Mouse (Mus musculus): ENCODE results near the gene Sema3f.

Sema3f gene

GRCm38 (mm10) chr9:107714221-107714952 is 4.1 kb upstream of the Sema3f start:
- DNase-seq, result no peak

DNA sequence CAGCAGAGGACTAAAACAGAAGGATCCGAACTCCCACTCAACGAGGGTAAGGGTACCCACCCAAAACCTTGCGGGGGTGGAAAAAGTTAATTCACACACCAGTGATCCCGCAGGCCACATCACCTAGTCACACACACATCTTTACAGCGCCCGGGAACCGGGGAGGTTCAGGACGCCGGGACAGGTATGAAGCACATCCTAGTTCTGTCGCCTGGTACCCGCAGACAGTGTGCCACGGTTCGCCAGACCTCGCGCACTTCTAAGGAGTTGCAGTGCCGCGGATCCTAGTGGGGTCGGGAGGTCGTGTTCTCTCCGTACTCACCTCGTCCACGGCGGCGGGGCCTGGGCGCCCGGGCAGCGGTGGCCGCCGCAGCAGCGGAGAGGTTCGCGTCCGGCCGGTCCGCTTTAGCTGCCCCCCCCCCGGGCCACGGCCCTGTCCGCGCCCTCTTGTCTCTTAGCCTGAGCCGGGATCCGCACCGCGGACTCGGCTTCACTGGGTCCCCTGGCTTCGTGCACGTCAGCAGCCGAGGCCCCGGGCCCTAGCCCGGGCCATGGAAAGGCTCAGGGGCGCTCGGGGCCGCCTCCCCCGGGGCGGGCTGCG is 1.1 kb downstream of the Sema3f start:
- no peak for DNase-seq

DNA sequence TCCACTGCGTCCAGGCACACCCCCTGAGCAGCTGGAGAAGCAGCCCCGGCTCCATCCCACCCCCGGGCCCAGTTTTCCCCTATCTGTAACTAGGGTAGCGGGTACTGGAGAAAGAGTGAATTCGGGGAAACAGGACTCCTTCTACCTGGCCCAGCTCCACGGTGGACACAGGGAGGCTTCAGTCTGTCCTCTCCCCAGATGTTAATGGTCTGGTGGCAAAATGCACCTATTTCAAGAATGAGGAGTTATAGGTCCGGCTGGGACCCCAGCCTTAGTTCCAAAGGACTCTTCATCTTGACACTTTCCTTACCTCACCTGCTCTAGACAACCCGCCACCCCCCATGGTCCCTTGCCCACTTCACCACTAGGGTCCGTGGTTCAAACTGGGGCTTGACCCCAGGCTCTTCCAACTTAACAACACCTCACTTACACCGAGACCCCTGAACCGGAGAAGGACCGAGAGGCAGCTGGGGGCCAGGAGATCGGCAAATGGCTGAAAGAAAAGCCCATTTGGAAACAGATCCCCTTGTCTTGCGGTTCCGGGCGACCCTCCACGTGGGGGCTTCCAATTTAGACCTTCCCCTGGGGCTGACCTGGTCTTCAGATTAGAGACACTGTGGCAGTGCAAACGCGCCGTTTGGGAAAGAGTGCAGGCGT is 1.7 kb downstream of the Sema3f start:
- DNase-seq, result no peak

DNA sequence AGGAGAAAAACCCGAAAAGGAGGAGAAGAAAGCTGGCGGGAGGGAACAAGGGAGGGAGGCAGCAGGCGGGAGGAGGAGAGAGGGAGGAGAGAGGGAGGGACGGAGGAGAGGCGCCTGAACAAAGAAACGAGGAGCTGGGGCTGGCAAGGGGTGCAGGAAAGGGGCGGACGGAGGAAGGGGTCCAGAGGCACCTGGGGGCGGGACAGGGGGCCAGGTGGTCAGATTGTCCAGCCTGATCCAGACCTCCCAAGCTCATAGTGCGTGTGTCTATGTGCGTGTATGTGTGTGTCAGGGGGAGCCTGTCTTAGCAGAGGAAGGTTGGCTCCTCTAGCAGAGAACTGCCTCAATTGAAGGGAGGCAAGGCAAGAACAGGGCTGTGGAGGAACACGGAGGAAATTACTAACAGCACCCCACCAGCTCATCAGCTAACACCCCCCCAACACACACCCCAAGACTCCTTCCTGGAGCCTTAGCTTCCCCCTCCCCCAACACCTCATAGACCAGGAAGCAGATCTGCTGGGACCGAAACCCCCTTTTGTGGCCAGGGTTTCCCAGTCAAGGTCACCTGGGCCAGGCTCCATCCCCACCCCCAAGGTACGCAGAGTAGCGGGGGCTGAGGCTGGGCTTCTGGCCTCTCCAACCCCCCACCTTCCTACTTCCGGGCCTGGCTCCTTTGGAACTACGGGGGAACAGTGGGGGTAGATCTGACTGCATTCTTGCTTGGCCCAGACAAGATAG is 2.4 kb downstream of the Sema3f start:
- DNase-seq, result no peak

DNA sequence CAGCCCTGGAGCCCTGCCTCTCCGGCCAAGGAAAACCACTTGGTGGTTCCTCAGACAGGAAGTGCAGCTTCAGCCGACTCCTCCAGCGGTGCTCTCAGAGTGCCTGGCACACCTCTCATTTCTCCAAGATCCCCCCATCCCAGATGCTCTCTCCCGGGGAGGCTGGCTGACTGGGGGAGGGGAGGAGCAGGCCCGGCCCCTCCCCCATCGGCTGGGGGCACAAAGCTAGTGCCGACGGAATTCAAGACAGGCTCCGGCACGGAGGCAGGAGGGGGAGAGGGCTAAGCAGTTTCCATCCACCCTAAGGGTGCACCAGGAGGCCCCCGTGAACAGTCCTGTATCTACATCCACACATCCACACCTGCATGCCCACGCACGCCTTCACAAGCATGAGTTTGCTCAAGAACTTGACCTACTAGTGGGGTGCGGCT is 3.5 kb downstream of the Sema3f start:
- DNase-seq, result no peak

DNA sequence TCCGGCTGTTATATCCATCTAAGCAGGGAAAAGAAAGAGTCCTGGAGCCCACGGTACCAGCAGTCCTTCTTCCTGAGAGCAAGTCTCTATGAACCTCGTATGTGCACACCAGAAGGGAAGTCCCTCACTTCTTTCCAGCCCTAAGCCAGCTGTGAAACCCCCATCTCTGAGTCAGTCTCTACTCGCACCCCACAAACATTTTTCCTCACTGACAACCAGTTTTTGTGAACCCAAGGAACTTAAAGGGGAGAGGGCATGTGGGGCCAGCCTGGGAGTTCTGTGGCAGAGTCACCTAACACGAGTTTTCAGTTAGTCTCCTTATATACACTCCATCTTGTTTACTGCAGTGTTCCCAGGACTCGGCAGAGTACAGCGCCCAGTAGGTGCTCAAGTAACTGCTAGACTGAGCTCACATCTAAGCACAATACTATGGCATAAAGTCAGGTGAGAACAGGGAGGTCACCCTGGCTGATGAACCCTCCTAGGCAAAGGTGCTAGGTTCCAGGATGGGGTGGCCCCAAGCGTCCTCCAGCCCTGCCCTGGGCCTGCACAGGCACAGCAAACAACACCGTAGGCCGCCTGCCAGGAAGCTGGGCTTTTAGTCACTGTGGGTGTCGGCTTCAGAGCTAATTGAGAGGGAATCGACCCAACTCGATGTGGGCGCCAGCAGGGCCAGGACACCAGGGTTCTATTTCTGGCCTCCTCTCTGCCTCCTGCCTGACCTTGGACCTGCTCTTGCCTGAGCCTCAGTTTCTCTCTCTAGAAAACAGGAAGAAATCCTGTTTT is 6.7 kb downstream of the Sema3f start:
- peak; percentile 67 for DNase-seq

GRCm38 (mm10) chr9:107702606-107703185 is 7.6 kb downstream of the Sema3f start:
- peak; percentile 71 for DNase-seq

DNA sequence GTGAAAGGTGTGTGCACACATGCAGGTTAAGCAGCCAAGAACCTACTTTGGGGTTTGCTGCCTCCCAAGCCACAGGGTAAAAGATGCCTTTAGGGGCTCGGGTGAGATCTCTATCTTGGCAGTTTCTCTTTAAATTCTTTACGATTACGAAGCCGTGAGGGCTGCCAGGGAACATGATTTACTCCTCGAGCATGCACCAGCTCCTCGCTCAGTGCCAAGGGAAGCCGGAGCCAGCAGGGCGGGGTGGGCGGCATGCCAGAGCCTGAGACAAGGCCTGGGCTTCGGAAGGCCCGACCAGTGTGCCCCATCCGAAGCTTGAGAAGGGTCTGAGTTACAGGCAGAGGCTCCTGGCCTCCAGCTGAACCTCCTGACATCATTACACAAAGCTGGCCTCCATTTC is 8.7 kb downstream of the Sema3f start:
- DNase-seq, result peak; percentile 92

DNA sequence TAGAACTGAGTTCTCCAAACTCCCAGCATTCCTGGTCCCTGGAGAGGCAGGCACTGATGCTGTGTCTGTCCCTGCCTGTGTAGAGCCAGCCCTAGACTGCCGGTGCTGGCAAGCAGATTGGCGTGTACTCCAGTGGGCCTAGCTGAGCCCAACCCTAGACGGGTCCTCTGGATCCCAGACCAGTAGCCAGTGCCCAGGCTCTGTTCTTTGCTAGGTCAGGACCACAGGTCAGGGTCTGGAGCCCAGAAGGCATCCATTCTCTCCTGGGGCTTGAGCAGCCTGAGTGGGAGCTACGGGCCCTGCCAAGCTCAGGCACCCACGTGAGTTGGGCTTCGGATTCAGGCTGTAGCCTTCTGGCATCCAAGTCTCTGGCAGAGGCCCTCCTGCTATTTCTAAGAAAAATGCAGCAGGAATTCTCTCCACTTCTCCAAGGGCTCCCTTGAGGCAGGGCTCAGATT is 10.1 kb downstream of the Sema3f start:
- DNase-seq, result no peak

GRCm38 (mm10) chr9:107699376-107699980 is 10.8 kb downstream of the Sema3f start:
- no peak for DNase-seq

GRCm38 (mm10) chr9:107698611-107699190 is 11.6 kb downstream of the Sema3f start:
- no peak for DNase-seq

DNA sequence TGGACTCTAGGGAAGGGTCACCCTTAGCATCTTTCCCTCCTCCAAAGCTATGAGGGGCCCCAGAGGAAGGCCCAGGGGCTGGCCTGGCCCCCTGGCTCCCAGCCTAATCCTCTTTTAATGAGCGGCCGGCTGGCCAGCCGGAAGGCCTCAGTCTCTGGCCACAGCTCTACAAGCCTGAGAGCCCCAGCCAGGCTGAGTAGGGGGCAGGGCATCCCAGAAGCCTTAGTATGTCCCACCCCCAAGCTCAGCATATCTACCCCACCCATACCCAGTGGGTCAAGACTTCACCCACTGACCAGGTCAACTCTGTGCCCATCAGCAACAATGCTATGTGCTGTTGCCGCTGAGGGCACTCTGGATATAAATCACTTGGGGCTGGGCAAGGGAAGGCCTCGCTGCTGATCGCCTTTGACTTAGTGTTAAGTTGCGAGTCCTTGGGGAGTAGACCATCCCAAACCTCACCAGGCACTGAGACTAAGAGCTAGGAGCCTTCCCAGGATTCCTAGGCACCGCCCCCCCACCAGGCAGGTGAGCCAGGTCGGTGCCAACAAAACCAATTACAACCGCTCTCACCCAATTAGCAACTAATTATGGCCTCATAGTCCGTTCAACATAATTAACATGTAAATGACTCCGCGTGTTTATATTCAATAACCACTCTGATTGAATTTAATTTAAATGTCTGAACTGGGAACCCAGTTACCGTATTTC is 12.3 kb downstream of the Sema3f start:
- no peak for DNase-seq

DNA sequence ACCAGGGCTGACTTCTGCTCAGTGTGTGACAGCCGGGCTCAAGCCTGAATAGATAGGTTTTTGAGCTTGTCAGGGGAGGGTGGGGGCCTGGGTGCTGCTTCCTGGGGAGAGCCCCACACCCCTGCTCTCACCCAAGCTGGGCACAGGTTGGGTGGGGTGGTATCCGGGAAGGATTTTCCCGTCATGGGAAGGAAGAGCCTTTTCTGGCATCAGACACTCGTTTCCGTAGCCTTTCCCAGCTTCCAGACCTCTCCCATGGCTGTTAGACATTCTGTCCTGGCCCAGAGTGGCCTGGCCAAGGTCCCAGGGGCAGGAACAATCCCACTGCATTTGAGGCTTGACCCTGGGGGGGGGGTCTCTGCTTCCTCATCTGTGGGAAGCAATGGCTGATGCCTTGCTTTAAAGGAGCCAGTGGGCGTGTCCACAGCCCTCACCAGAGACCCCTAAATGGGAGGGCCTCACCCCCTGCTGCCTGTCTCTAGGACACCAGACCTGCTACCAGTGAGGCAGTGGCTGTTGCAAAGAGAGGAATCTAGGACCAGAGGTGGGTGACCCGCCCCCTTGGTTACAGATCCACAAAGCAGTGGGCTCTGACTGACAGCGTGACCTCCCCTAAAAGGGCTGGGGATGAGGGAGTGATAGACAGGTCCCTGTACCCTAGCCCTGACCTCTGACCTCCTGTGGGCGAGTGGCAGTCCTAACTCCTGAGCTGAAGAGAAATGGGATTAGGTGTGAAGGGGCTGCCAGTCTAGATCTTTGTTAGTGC is 13.2 kb downstream of the Sema3f start:
- peak; percentile 59 for DNase-seq

DNA sequence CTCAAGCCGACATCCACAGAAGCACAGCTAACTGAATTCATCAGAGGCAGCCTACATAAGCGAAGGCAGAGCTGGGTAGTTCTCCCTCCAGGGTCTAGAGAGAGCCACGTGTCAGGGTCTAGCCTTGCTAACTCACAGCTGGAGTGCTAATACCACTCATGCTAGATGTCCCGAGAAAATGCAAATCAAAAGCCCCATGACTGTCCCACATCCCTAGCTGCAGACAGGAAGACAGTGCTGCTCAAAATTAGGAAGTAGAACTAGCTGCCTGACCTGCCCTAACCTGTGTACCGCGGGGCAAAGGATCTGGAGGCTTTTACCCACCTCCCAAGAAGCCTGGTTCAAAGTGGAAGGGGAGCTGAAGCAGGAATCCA is 14.2 kb downstream of the Sema3f start:
- DNase-seq, result no peak

- DNase-seq, result no peak
Observed at GRCm38 (mm10) chr9:107695441-107696105, 14.7 kb downstream of the Sema3f start.

DNA sequence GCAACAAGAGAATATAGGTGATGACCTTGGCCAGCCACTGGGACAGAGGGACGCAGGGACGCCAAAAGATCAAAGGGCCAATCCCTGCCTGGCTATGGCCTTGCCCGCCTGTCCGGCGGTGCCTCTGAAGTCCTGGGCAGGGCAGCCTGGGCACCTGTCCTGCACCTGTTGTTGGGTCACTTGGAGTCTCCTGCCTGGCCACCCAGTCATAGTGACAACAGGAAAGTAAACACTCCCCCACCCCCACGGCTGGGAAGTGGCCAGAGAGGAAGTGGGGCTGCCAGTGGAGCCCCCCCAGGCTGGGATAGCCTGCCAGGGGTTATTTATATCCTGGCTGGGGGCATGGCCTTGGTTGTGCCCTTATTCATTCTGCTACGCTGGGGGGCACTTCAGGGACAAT is 15.6 kb downstream of the Sema3f start:
- peak; percentile 64 for DNase-seq

GRCm38 (mm10) chr9:107693433-107693987 is 16.8 kb downstream of the Sema3f start:
- DNase-seq, result no peak

- DNase-seq, result no peak
Observed at GRCm38 (mm10) chr9:107692785-107693184, 17.5 kb downstream of the Sema3f start.

GRCm38 (mm10) chr9:107690391-107690790 is 19.9 kb downstream of the Sema3f start:
- no peak for DNase-seq

Data from lung, postnatal 14 days (tissue).